Mouse (Mus musculus) thymus, postnatal 36 days (tissue): Measurements from ENCODE around the gene Copb1.

ENCODE experiments used
- DNase-seq, 2 experiments: peaks; one replicate each; pipeline ENCODE4 v3.0.0; 2022; ENCODE audit warnings: mixed read lengths in 2 of 2

Copb1 gene

DNA sequence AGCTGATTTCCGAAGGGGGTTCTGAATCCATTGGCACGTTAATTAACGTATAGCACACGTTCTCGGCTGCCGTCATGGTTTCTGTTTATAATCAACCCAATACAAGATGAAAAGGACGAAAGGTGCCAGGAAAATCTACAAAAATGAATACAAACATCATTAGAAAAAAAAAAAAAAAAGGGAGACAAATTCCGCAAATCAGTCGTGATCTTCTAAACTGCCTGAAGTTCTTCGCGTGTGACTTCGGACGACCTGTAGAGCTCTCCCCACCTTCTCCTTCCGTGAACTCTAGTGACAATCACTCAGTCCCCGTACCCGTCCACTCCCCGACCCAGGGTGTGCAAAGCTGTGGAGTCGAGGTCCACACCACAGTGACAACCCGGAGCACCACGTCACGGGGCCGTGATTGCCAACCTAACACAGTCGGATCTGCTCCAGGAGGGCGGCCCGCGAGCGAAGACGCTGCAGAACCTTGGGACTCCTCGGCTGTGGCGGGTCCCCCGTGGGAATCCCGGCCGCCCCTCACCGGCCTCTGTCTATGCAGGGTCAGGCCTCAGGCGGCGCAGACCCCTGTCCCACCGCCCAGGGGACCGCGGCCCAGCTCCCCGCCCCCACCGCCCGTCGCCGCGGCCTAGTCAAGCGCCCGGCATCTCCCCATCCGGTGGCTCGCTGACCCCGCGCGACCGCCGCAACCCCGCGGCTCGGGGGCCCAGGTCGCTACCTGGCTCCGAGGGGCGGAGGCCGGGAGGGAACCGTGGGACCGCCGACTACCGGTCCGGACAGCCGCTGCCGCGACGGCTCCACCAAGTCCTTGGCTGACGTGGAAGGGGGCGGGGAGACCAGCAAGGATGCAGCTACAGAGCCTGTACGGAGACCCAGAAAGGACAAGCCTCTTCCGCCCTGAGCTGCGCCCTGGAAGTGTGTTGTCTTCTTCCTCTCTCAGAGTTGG lies at the start of gene Copb1:
Copb1 (minus strand) TSS at position 827 of the 949 bp plus-strand sequence.
- peak; percentile 92 to 94 for DNase-seq

DNA sequence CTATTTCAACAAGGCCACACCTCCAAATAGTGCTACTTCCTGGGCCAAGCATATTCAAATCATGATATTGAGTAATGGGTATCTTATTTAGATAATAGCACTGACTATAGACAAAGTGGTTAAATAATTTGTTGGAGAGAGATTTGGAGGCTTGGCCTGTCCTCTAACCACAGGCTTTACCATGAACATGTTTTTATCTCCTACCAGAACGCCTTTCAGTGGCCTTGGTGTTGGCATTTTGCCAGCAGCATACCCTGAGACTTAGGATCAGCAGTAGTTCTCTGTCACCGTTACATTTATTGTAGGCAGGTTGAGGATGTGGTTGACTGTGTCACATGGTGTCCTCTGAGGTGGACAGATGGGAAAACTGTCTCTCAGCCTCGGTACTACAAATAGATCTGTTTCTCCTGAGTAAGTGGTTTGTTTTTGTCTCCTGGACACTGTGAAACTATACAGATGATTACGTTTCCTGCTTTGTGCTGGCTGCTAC lies 46.8 kb upstream of the Copb1 start:
- no peak for DNase-seq

DNA sequence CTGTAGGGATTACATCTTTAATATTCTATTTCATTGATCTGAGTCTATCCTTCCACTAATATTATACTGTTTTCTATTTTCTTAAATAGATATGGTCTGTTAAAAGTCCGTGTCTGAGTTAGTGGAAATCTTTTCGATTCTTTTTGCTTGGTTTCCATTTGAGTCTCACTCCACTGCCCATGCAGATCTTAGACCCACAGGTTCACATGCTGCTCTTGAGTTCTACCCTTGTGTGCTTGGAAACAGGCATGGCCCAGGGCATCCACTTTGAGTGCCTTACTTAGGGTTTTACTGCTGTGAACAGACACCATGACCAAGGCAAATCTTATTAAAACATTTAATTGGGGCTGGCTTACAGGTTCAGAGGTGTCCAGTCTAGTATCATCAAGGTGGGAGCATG lies 46.3 kb upstream of the Copb1 start:
- DNase-seq, result no peak

DNA sequence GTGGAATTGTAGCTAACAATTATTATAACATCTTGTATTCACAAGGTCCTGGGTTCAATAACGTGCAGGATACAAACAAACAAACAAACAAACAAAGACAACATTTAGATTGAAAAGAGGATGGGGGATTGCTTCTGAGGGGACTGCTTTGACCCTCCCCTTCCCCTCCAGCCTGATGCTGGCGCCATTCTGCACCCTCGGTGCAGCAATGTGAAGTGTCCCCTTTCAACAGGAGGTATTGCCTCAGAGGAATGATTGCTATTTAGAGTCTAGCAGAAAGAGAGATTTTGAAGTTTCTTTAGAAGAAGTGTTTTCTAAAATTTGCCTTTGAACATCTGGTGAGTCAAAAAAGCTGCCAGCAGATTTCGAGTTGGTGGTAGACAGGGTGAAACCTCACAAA lies 44.7 kb upstream of the Copb1 start:
- no peak for DNase-seq

GRCm38 (mm10) chr7:114294698-114295097 lies 40.2 kb upstream of the Copb1 start:
- peak in 1 of 2 experiments; percentile 35 for DNase-seq

DNA sequence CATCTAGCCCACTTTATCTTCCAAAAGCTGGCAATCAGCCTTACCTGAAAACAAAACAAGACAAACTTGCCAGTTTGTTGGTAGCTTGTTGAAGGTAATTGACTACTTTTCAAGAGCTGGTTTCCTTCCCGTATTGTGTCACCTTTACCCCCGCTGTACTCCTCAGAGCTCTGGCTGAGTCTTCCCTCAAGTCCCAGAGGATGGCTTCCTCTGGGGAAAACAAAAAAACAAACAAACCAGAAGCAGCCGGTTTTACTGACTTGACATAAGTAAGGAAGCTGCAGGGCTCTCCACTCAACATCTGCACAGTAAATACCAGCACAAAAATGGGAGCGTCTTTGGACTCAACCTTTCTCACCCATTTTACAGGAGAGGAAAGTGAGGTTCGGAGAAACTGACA lies 39.4 kb upstream of the Copb1 start:
- DNase-seq, result no peak

DNA sequence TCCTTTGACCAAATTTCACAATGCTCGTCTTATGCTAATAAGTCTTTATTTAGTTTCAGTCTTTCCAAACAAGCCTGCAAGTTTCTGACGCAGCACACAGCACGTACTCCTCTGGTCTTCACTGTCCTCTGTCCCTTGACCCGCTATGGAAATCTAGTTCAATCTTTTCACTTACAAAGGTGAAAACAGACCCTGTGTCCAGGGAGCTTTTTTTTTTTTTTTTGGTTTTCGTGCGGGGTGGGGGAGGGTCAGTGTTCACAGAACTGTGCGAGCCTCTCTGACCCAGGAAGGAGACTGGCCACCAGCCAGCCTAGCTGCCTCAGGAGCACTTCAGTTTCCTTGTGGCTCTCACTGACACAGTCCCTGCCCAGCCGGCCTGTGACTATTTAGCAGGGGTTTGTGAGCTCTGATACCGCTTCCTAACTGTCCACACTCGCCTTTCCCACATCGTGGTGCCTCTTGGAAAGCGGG lies 38.0 kb upstream of the Copb1 start:
- peak in 1 of 2 experiments; percentile 34 for DNase-seq

GRCm38 (mm10) chr7:114291461-114292335 lies 37.2 kb upstream of the Copb1 start:
- DNase-seq, result peak; percentile 48 to 56

DNA sequence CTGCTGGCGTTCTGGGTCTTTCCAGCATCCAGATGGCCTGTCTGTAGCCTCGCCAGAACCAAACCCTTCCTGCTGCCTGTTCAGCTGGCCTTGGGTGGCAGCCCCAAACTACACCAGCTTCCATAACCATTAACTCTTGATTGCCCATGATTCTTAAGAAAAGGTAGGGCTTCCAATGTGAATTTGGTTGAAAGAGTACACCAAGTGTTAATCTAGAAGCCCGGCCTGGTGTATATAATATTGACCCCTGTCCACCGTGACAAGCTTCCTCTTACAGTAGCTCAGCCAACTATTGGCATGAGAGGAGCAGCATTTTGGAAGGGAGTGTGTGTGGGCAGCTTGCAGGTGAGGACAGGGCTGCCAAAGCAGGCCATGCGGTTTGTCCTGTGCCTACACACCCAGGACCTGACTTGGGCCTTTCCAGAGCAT lies 35.6 kb upstream of the Copb1 start:
- no peak for DNase-seq

GRCm38 (mm10) chr7:114284296-114284910 lies 29.9 kb upstream of the Copb1 start:
- no peak for DNase-seq

DNA sequence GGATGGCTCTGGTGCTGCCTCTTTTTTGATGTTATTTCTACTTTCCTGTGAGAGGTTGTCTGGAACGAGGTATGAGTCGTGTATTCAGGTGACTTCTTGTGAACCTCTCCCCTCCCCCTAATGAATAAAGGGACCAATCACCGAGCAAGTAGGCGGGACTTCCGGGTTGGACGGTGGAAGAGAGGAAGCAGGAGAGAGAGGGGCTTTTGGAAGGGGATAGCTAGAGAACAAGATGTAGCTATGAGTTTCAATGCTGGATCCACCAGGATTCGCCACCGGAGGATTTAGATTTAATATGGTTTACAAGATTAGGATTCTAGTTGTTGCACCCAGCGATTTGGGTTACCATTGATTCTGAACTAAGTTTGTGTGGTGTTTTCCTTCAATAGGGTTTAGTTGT lies 28.5 kb upstream of the Copb1 start:
- DNase-seq, result no peak

DNA sequence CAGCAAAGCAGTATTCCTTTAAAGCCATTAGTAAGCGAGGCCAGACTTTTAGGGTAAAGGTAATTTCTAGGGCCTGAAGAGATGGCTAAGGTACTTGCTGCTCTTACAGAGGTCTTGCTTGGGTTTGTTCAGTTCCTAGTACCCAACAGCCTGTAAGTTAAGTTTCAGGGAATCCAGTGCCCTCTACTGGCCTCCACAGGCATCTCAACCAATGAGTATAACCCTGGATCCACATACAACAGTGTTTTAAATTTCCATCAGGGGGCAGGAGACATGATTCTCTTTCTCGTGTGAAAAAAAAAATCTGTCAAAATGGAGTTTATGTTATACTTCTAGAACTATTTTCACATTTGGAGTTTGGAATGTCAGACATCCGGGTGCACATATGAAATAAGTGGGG lies 27.2 kb upstream of the Copb1 start:
- peak; percentile 67 to 68 for DNase-seq

DNA sequence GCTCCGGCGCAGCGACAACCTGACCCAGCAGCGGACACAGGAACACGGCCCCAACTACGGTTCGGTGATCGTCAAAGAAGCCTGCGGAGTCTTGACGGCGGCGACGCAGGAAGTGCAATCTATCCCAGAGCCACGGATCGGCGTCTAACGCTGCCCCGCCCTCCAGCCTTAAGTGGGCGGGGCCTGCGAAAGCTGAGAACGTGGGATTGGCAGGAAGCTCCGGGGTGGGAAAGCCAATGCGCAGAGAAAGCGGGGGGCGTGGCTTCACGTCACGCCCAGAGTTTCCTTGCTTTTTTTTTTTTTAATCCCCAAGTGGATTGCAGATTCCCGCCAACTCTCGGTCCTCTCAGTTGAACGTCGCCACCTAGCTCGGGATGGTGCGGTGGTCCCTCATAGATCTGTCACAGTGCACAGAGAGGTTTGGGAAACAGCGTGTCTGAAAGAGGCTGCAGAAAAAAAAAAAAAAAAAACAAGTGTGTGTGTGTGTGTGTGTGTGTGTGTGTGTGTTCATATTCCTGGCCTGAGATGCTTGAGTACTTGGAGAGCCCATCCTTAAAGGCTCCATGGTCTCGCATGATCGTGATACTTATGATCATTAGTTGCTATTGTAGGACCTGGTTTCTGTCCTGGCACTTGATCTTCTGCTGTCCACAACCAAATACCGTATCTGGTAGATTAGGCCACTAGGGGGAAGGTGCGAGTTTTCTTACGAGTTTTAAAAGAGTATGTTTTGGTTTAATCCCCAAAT lies 21.7 kb upstream of the Copb1 start, which contains the start of gene Psma1:
Psma1 (minus strand) TSS at position 114 of the 748 bp plus-strand sequence.
- peak; percentile 95 to 96 for DNase-seq

DNA sequence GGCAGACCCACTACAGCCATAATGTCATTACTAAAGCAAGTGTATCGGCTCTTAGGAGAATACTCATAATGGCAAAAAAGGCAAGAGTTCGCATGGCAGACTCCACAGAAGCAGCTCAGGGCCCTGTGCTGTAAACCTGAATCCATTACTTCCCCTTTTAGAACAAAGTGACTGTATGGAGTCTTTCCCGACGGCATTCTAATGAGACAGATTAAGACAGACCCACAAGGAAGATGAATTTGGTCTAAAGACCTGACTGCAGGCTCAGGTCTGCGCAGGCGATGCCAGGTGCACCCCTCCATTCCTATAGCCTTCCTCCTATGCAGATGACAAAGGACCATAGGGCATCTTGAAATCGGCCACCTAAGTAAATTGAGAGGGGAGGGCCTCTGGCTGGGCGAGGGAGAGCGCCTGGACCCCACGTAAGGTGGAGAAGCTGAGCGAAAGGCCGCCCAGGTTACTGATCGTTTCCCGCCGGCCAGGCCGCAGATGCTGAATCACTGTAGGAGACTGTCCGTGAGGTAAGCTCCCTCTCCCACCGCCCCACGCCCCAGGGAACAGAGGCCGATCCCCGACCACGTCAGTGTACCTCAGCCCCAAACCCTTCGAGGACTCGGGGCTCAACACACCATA lies 21.0 kb upstream of the Copb1 start:
- DNase-seq, result no peak

- DNase-seq, result no peak
These were observed 13.9 kb upstream of the Copb1 start for GRCm38 (mm10) chr7:114268446-114268845.

- DNase-seq, result no peak
These were observed 2.8 kb downstream of the Copb1 start for GRCm38 (mm10) chr7:114251684-114252083.

DNA sequence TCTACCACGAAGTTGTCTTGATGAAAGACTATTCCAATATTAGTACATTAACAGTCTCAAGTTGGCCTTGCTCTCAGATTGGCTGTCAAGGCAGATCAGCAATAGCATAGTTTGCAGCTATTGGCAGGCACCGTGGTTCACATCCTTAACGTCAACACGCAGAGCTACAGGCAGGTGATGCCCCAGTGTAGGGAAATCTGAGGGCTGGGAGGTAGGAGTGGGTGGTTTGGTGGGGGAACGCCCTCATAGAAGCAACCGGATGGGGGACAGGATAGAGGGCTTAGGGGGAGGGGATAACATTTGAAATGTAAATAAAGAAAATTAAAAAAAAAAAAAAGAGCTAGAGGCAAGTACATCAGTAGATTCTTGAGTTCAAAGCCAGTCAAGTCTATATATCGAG lies 20.5 kb downstream of the Copb1 start:
- no peak for DNase-seq

DNA sequence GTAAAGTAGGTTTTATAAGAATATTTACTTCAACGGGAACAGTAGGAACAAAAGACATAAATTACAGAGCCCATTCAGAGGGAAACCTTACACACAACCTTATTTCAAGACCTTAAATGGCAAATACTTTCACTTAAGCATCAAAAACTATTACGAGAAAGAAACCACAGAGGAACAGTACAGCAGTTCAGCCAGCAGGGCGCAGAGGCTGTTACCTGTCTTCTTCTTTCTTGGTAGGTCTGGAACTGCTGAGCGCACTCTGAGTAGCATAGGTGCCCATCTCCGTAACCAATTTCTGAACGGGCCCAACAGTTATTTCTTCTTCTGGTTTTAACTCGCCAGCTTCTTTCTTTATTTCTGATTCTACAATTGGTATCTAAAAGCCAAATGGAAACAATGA lies 21.5 kb downstream of the Copb1 start:
- DNase-seq, result no peak

DNA sequence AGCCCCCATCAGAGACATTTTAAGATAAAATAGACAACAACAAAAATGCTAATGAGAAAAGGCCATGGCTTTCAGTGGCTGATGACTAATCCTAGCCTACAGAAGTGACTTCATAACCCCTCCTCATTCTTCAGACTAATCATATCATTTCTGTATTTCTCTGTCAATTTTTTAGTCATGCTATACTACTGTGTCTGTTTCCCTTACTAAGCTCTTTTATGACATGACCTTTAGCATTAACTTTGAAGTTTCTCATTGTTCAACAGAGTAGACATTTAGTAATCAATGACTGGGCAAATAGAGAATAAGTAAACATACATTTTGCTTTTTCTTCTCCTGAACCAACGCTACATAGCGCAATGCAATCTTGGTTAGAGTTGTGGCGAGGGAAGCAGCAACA lies 22.7 kb downstream of the Copb1 start:
- DNase-seq, result no peak

DNA sequence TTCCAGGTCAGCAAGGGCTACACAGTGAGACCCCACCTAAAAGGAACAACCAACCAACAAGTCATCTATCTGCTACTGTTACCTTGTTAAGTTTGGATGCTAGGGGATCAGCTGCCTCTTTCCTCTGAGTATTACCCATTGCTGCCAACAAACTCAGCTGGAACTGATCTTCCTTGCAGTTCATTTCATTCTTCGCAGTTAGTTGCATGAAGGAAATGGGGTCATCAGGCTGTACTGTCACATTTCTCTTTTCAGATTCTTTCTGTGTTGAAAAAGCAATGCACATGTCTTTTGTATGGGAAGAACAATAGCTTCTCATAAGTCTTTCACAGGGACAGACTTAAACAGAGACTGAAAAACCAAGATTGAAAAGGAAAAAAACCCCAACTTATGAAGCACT lies 28.0 kb downstream of the Copb1 start:
- no peak for DNase-seq

DNA sequence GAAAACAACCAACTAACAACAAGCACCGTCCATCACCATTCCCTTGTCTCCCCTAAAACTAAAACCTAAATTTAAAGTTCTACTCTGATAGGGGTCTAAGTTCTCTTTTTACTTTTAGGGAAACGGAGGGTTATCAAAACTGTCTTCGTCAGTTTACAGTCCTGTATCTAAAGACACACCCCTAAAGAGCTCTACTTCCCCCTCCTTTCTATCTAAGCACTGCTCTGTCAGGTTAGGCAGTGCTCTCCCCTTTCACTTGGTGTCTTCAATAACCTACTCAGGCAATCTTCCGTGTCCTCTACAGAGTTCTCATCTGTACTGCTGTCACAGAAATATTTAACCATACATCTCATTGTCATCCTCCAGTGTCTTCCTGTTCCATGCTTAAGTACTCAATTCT lies 34.1 kb downstream of the Copb1 start:
- no peak for DNase-seq
